Mouse (Mus musculus) embryonic facial prominence, embryonic 14.5 days (tissue): Measurements from ENCODE around the gene Mcm2. TPM values are rescaled to one million over a fixed set of nuclear protein-coding genes. Genes with fewer than 3 reads are reported as not detected.
A peak's percentile ranks its signal among the peaks of the same experiment; 100 is the strongest.

Experiments used
- ATAC-seq: fragments of 200-750 bp; cut with Nextera tagmentation; 2 replicates; pipeline ENCODE4 v1.8.0; 2017; ENCODE audit warnings: low read depth, moderate number of reproducible peaks, moderate TSS enrichment
- DNase-seq: peaks from one replicate; pipeline ENCODE4 v3.0.0-alpha.2; 2015; ENCODE audit warnings: low spot score
- H3K27ac ChIP-seq: fragments of 300-500 bp; sonication (generic); replicated peaks from 2 replicates; pipeline ENCODE4 v1.5.1; 2014; ENCODE audit warnings: low read depth, mild to moderate bottlenecking, low read length, moderate library complexity
- H3K27me3 ChIP-seq: fragments of 300-500 bp; sonication (generic); replicated peaks from 2 replicates; pipeline ENCODE4 v1.6.1; 2014; ENCODE audit warnings: low read length; ENCODE audit not compliant: control insufficient read depth, insufficient read depth
- H3K36me3 ChIP-seq: fragments of 300-500 bp; sonication (generic); 2 replicates; pipeline ENCODE4 v1.6.1; 2014; ENCODE audit warnings: low read length, mixed read lengths; ENCODE audit not compliant: control insufficient read depth, insufficient read depth
- H3K4me1 ChIP-seq: fragments of 300-500 bp; sonication (generic); 2 replicates; pipeline ENCODE4 v1.6.1; 2014; ENCODE audit warnings: antibody characterized with exemption, low read length; ENCODE audit not compliant: control insufficient read depth, insufficient read depth
- H3K4me2 ChIP-seq: fragments of 300-500 bp; sonication (generic); 2 replicates; pipeline ENCODE4 v1.6.1; 2014; ENCODE audit warnings: low read depth, mild to moderate bottlenecking, low read length, moderate library complexity, mixed read lengths
- H3K4me3 ChIP-seq: fragments of 300-500 bp; sonication (generic); 2 replicates; pipeline ENCODE4 v1.5.1; 2014; ENCODE audit warnings: low read depth, mild to moderate bottlenecking, low read length
- H3K9ac ChIP-seq: fragments of 300-500 bp; sonication (generic); 2 replicates; pipeline ENCODE4 v1.6.1; 2014; ENCODE audit warnings: low read depth, mild to moderate bottlenecking, low read length, moderate library complexity, mixed read lengths
- H3K9me3 ChIP-seq: fragments of 300-500 bp; sonication (generic); 2 replicates; pipeline ENCODE4 v1.6.1; 2016; ENCODE audit warnings: low read length; ENCODE audit not compliant: control insufficient read depth
- WGBS: fragments of 180-500 bp; shearing (Covaris S2); extraction: QIAGEN DNeasy Blood & Tissue Kit; methylation state at CpG from one replicate; pipeline ENCODE4 v1.1.7; 2014; 5-methylcytosine and 5-hydroxymethylcytosine counted together
- polyA plus RNA-seq: library from polyadenylated mRNA; unstranded; fragments of >200 nt; fragmentation: Nextera tagmentation; extraction: Ambion mirVana; gene quantifications from 2 replicates; pipeline ENCODE4 v1.2.1, GENCODE M21; 2014

The Mcm2 gene
- polyA plus RNA-seq, 1 experiment from 2014 or later, result 94.6 TPM

DNA sequence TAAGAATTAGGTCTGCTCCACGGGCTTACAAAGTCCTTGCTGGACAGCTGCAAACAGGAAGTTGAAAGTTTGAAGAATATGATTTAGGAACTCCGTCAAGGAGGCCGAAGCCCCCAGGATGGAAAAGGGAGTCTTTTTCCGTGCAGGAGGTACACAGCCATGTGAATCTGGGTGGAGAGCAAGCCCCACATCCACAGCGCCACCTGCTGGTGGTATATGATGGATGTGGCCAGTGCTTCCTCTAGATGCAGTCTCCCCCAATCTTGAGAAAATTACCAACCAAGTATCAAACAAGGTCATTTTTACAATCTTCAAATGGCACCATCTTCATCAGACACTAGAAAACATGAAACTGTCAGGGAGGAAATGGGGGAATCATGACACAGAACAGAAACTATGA, 5.0 kb downstream of the Mcm2 start:
- peaks cover 6% of the 10 kb centered on the region; the same call in 1 of the 2 replicates for H3K4me1 ChIP-seq
- H3K27ac ChIP-seq, result no peak overlapping the region
- peaks cover 80% of the 10 kb centered on the region for H3K36me3 ChIP-seq
- WGBS, result 54% methylated on average over 5 of the region's 5 CpGs
- no peaks in the 10 kb centered on the region for H3K27me3 ChIP-seq
- no peak for ATAC-seq
- no peaks in the 10 kb centered on the region for H3K9me3 ChIP-seq
- DNase-seq, result peak; percentile 58
- no peak overlapping the region for H3K9ac ChIP-seq
- no peak overlapping the region for H3K4me2 ChIP-seq
- H3K4me3 ChIP-seq, result no peak overlapping the region

DNA sequence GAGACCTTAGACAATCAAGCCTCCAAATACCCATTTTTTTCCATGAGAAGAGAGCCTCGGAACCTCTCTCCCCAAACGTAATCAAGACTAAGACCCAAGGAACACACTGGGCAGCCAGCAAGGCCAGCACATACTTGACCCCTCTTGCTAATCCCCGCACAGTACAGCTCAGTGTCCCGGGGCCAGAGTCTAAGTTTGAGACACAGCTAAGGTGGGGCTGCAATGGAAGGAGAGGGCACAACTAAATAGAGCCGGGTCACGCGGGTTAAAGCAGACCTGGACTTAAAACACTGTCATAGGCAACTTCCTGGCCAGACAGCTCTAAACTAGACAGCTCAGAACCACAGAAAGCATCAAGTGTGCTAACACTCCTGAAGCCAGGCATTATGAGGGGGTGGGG, 7.7 kb downstream of the Mcm2 start:
- H3K9ac ChIP-seq, result no peak overlapping the region
- ATAC-seq, result no peak
- no peaks in the 10 kb centered on the region; the same call in 1 of the 2 replicates for H3K4me1 ChIP-seq
- no peaks in the 10 kb centered on the region for H3K9me3 ChIP-seq
- no peak overlapping the region for H3K27ac ChIP-seq
- no peak overlapping the region for H3K4me3 ChIP-seq
- H3K4me2 ChIP-seq, result no peak overlapping the region
- no peak for DNase-seq
- H3K36me3 ChIP-seq, result peaks cover 98% of the 10 kb centered on the region
- H3K27me3 ChIP-seq, result no peaks in the 10 kb centered on the region
- 84% methylated on average over 7 of the region's 7 CpGs for WGBS

DNA sequence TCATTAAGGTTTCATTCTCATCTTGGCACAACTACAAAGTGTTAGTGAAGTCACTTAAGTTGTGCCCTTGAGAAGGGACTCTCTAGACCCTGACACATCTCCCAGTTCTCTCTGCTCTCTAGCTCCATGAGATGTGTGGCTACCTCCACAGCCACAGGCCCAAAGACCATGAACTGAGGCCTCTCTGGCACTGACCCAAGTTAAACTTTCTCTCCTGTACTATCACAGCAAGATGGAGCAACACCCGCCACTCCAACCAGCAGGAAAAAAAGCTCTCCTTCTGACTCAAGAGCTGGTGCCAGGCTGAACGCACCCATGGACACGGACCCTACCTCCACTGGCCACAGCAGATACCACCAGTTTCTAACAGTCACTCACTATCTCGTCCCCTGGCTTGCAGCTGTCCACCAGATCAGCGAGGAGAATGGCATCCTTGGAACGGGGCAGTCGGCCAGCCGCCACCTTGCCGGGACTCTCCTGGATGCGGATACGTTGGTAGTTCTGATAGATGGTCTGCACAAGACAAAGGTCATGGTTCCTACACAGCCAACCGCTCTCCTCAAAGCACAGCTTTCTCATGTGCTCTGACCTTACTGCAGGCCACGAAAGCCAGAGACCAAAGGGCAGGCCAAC, 9.1 kb downstream of the Mcm2 start:
- WGBS, result 90% methylated on average over 13 of the region's 13 CpGs
- H3K36me3 ChIP-seq, result peaks cover 96% of the 10 kb centered on the region

GRCm38 (mm10) chr6:88886417-88886967, 12.1 kb downstream of the Mcm2 start:
- peak; percentile 52 for DNase-seq
- H3K27me3 ChIP-seq, result no peaks in the 10 kb centered on the region

More for the DNA sequence above, 9.1 kb downstream of the Mcm2 start:
- H3K4me1 ChIP-seq, result no peaks in the 10 kb centered on the region
- H3K27ac ChIP-seq, result no peak overlapping the region
- ATAC-seq (no peak), DNase-seq (no peak)
- no peaks in the 10 kb centered on the region for H3K27me3 ChIP-seq
- no peaks in the 10 kb centered on the region for H3K9me3 ChIP-seq
- H3K4me2 ChIP-seq, result no peak overlapping the region
- no peak overlapping the region for H3K4me3 ChIP-seq
- no peak overlapping the region for H3K9ac ChIP-seq

GRCm38 (mm10) chr6:88885644-88886416, 12.8 kb downstream of the Mcm2 start:
- H3K4me3 ChIP-seq, result no peak overlapping the region
- WGBS, result 86% methylated on average over 12 of the region's 12 CpGs
- H3K27me3 ChIP-seq, result no peaks in the 10 kb centered on the region
- no peaks in the 10 kb centered on the region for H3K4me1 ChIP-seq
- H3K9me3 ChIP-seq, result no peaks in the 10 kb centered on the region
- ATAC-seq, result peak; percentile 9; the same call in 1 of the 2 replicates
- no peak overlapping the region for H3K9ac ChIP-seq
- peaks cover 84% of the 10 kb centered on the region for H3K36me3 ChIP-seq
- DNase-seq, result no peak
- H3K4me2 ChIP-seq, result no peak overlapping the region
- H3K27ac ChIP-seq, result no peak overlapping the region

More at GRCm38 (mm10) chr6:88886417-88886967, 12.1 kb downstream of the Mcm2 start:
- ATAC-seq, result peak; percentile 81
- H3K36me3 ChIP-seq, result peaks cover 88% of the 10 kb centered on the region
- WGBS, result 77% methylated on average over 2 of the region's 2 CpGs
- H3K9ac ChIP-seq, result no peak overlapping the region
- H3K4me1 ChIP-seq, result no peaks in the 10 kb centered on the region
- no peak overlapping the region for H3K27ac ChIP-seq
- no peaks in the 10 kb centered on the region for H3K9me3 ChIP-seq
- H3K4me3 ChIP-seq, result no peak overlapping the region
- no peak overlapping the region for H3K4me2 ChIP-seq

DNA sequence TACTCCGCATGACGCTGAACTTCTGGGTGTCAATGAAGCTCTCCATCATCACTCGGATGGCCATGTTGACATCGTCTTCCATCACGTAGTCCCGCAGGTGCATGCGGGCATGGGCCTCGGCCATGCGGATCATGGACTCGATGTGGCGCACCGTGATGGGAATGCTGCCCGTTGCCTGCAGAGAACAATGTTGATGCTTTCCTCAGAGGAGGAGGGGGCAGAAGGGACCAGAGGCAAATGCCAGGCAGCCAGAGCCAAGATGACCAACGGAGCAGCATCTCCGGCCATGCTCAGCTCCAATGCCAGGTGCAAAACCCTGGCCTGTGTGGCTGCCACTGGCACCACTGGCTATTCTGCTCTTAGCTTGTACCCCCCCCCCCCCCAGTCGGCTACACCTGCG, 13.9 kb downstream of the Mcm2 start:
- H3K9me3 ChIP-seq, result no peaks in the 10 kb centered on the region

DNA sequence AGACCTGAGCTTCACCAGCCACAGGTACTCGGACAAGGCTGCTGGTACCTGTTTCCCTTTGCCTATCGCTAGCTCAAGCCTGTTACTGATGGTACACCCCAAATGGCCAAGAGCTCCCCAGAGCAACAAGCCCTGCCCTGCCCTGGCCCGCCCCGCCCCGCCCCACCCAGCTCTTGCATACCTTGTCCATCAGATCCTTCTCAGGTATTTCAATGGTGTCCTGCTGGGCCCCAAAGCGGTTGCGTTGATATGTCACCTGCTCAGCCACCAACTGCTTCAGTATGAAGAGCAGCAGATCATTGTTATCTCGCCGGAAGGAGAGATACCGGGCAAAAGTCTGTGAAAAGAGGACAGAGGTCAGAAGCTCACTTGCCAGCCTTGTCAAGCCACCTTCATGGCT, 14.4 kb downstream of the Mcm2 start:
- 88% methylated on average over 10 of the region's 10 CpGs for WGBS
- no peak overlapping the region for H3K4me2 ChIP-seq
- no peak for ATAC-seq

More for the DNA sequence above, 13.9 kb downstream of the Mcm2 start:
- H3K36me3 ChIP-seq, result peaks cover 78% of the 10 kb centered on the region
- no peak overlapping the region for H3K9ac ChIP-seq
- DNase-seq (no peak), ATAC-seq (no peak)
- no peak overlapping the region for H3K4me3 ChIP-seq
- WGBS, result 98% methylated on average over 17 of the region's 17 CpGs
- no peaks in the 10 kb centered on the region for H3K4me1 ChIP-seq
- no peak overlapping the region for H3K4me2 ChIP-seq
- no peaks in the 10 kb centered on the region for H3K27me3 ChIP-seq
- no peak overlapping the region for H3K27ac ChIP-seq

DNA sequence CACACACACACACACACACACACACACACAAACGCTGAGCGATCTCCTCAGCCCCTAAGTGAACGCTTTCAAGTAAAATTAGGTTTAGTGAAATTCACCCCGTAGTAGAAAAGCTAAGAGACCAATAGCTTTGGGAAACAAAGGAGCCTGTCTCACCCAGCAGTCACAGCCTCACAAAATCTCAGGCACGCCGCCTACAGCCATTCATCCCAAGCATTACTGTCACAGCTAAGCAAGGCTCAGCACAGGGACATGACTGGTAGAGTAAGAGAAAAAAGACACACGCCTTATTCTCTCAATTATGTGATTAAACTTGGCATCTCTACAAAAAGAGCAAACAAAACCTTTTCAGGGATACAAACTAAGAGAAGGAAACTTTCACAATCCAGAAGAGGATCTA, 17.2 kb downstream of the Mcm2 start:
- Histone ChIP-seq H3K4me2 (no peak overlapping the region), H3K9ac (no peak overlapping the region), H3K4me3 (no peak overlapping the region), H3K27ac (no peak overlapping the region), H3K9me3 (no peaks in the 10 kb centered on the region), H3K4me1 (no peaks in the 10 kb centered on the region), H3K27me3 (no peaks in the 10 kb centered on the region), H3K36me3 (peaks cover 45% of the 10 kb centered on the region)
- ATAC-seq (no peak), DNase-seq (no peak)
- 77% methylated on average over 7 of the region's 7 CpGs for WGBS

More for the DNA sequence above, 14.4 kb downstream of the Mcm2 start:
- Histone ChIP-seq H3K4me3 (no peak overlapping the region), H3K9me3 (no peaks in the 10 kb centered on the region), H3K4me1 (no peaks in the 10 kb centered on the region), H3K27me3 (no peaks in the 10 kb centered on the region), H3K27ac (no peak overlapping the region), H3K9ac (no peak overlapping the region), H3K36me3 (peaks cover 73% of the 10 kb centered on the region)
- DNase-seq, result no peak
